Mouse (Mus musculus) embryonic fibroblast, embryonic 13.5 days (primary cell): ENCODE measurements around the gene Vezf1.

Experiments used
- CTCF ChIP-seq: IDR thresholded peaks from 2 replicates; pipeline ENCODE4 v1.5.1; 2011; ENCODE audit warnings: mild to moderate bottlenecking, control low read depth, low read length, moderate library complexity, borderline replicate concordance; ENCODE audit not compliant: insufficient read depth
- POLR2A ChIP-seq: IDR thresholded peaks from 2 replicates; pipeline ENCODE4 v1.6.1; 2011; ENCODE audit warnings: low read depth, mild to moderate bottlenecking, control low read depth, low read length, moderate library complexity

- TF ChIP-seq CTCF (no peak), POLR2A (no peak; the same call in none of the 2 replicates)
Measured at GRCm38 (mm10) chr11:88098787-88099598, 30.9 kb downstream of the Vezf1 start.
